Mouse (Mus musculus): ENCODE results near the gene Tns1. TPM values are rescaled to one million over a fixed set of nuclear protein-coding genes. Genes with fewer than 3 reads are reported as not detected.

The Tns1 gene
- polyA plus RNA-seq, 1 experiment from 2014 or later: 184 TPM

- Histone ChIP-seq H3K9me3 (ENCODE audit: low read length) (no peaks in the 10 kb centered on the region), H3K36me3 (ENCODE audit: insufficient read depth, low read length) (peaks cover 90% of the 10 kb centered on the region), H3K27me3 (replicated peaks; ENCODE audit: insufficient read depth, low read length) (no peaks in the 10 kb centered on the region), H3K4me2 (replicated peaks; ENCODE audit: low read depth, low read length) (no peak overlapping the region), H3K4me1 (ENCODE audit: insufficient read depth, low read depth, low read length) (peaks cover 4% of the 10 kb centered on the region; the same call in 1 of the 2 replicates), H3K4me3 (ENCODE audit: low read depth, low read length) (no peak overlapping the region), H3K9ac (replicated peaks; ENCODE audit: low read depth) (no peak overlapping the region), H3K27ac (ENCODE audit: low read length) (no peak overlapping the region)
- DNase-seq (ENCODE audit: low spot score) (no peak), ATAC-seq (no peak)
- TF ChIP-seq EP300 (IDR thresholded peaks at IDR 0.05): no peak
- no peak for TF ChIP-seq CTCF (IDR thresholded peaks at IDR 0.05)
- 88% methylated on average over 11 of the region's 11 CpGs for WGBS
These were observed 206.2 kb downstream of the Tns1 start for GRCm38 (mm10) chr1:73918001-73918400.

GRCm38 (mm10) chr1:73916298-73916697, 208.0 kb downstream of the Tns1 start:
- H3K4me2 ChIP-seq (replicated peaks; ENCODE audit: low read depth, low read length): no peak overlapping the region
- no peaks in the 10 kb centered on the region for H3K4me1 ChIP-seq (ENCODE audit: insufficient read depth, low read depth, low read length)
- 0 out of 2 replicates have a peak overlapping the region, but pooled peaks have one; percentile 5 for H3K27ac ChIP-seq (ENCODE audit: low read length)
- no peak overlapping the region for H3K4me3 ChIP-seq (ENCODE audit: low read depth, low read length)
- no peak for DNase-seq (ENCODE audit: low spot score)
- H3K36me3 ChIP-seq (ENCODE audit: insufficient read depth, low read length): peaks cover 79% of the 10 kb centered on the region
- 88% methylated on average over 1 of the region's 1 CpGs for WGBS
- no peaks in the 10 kb centered on the region for H3K27me3 ChIP-seq (replicated peaks; ENCODE audit: insufficient read depth, low read length)
- H3K9me3 ChIP-seq (ENCODE audit: low read length): no peaks in the 10 kb centered on the region
- ATAC-seq: no peak
- no peak overlapping the region for H3K9ac ChIP-seq (replicated peaks; ENCODE audit: low read depth)
- TF ChIP-seq CTCF (IDR thresholded peaks at IDR 0.05): no peak
- no peak for TF ChIP-seq EP300 (IDR thresholded peaks at IDR 0.05)

- Histone ChIP-seq H3K9ac (replicated peaks; ENCODE audit: low read depth) (no peak overlapping the region), H3K9me3 (ENCODE audit: low read length) (no peaks in the 10 kb centered on the region), H3K36me3 (ENCODE audit: insufficient read depth, low read length) (peaks cover 70% of the 10 kb centered on the region), H3K27ac (ENCODE audit: low read length) (0 out of 2 replicates have a peak overlapping the region, but pooled peaks have one; percentile 21), H3K4me3 (ENCODE audit: low read depth, low read length) (no peak overlapping the region), H3K4me1 (ENCODE audit: insufficient read depth, low read depth, low read length) (no peaks in the 10 kb centered on the region), H3K27me3 (replicated peaks; ENCODE audit: insufficient read depth, low read length) (no peaks in the 10 kb centered on the region), H3K4me2 (replicated peaks; ENCODE audit: low read depth, low read length) (no peak overlapping the region)
- ATAC-seq (no peak), DNase-seq (ENCODE audit: low spot score) (no peak)
- WGBS: 35% methylated on average over 8 of the region's 8 CpGs
- TF ChIP-seq EP300 (IDR thresholded peaks at IDR 0.05) (no peak), CTCF (IDR thresholded peaks at IDR 0.05) (no peak)
These were observed 208.8 kb downstream of the Tns1 start for GRCm38 (mm10) chr1:73915218-73916070.

- Histone ChIP-seq H3K4me3 (ENCODE audit: low read depth, low read length) (no peak overlapping the region), H3K36me3 (ENCODE audit: insufficient read depth, low read length) (peaks cover 57% of the 10 kb centered on the region), H3K4me1 (ENCODE audit: insufficient read depth, low read depth, low read length) (no peaks in the 10 kb centered on the region), H3K9me3 (ENCODE audit: low read length) (no peaks in the 10 kb centered on the region), H3K27me3 (replicated peaks; ENCODE audit: insufficient read depth, low read length) (no peaks in the 10 kb centered on the region), H3K4me2 (replicated peaks; ENCODE audit: low read depth, low read length) (no peak overlapping the region), H3K27ac (ENCODE audit: low read length) (peak overlapping the region; percentile 21; the same call in 1 of the 2 replicates), H3K9ac (replicated peaks; ENCODE audit: low read depth) (no peak overlapping the region)
- WGBS: 23% methylated on average over 6 of the region's 9 CpGs
- no peak for DNase-seq (ENCODE audit: low spot score)
- ATAC-seq: peak; percentile 21; the same call in 1 of the 2 replicates
- TF ChIP-seq EP300 (IDR thresholded peaks at IDR 0.05): no peak
These were observed 210.2 kb downstream of the Tns1 start for GRCm38 (mm10) chr1:73914076-73914475.

- H3K9me3 ChIP-seq (ENCODE audit: low read length): no peaks in the 10 kb centered on the region
- H3K4me3 ChIP-seq (ENCODE audit: low read depth, low read length): no peak overlapping the region
- no peaks in the 10 kb centered on the region for H3K4me1 ChIP-seq (ENCODE audit: insufficient read depth, low read depth, low read length)
- peaks cover 49% of the 10 kb centered on the region for H3K36me3 ChIP-seq (ENCODE audit: insufficient read depth, low read length)
- WGBS: 68% methylated on average over 19 of the region's 19 CpGs
- TF ChIP-seq EP300 (IDR thresholded peaks at IDR 0.05) (no peak), CTCF (IDR thresholded peaks at IDR 0.05) (no peak)
- DNase-seq (ENCODE audit: low spot score) (no peak), ATAC-seq (peak; percentile 5; the same call in 1 of the 2 replicates)
- H3K27me3 ChIP-seq (replicated peaks; ENCODE audit: insufficient read depth, low read length): no peaks in the 10 kb centered on the region
- H3K4me2 ChIP-seq (replicated peaks; ENCODE audit: low read depth, low read length): no peak overlapping the region
- H3K9ac ChIP-seq (replicated peaks; ENCODE audit: low read depth): no peak overlapping the region
- H3K27ac ChIP-seq (ENCODE audit: low read length): no peak overlapping the region
These were observed 210.9 kb downstream of the Tns1 start for GRCm38 (mm10) chr1:73913071-73914005.

- H3K4me1 ChIP-seq (ENCODE audit: insufficient read depth, low read depth, low read length): no peaks in the 10 kb centered on the region
- H3K27me3 ChIP-seq (replicated peaks; ENCODE audit: insufficient read depth, low read length): no peaks in the 10 kb centered on the region
- no peak overlapping the region for H3K27ac ChIP-seq (ENCODE audit: low read length)
- DNase-seq (ENCODE audit: low spot score) (no peak), ATAC-seq (no peak)
- H3K9me3 ChIP-seq (ENCODE audit: low read length): no peaks in the 10 kb centered on the region
- WGBS: 84% methylated on average over 10 of the region's 10 CpGs
- no peak overlapping the region for H3K4me2 ChIP-seq (replicated peaks; ENCODE audit: low read depth, low read length)
- TF ChIP-seq CTCF (IDR thresholded peaks at IDR 0.05) (no peak), EP300 (IDR thresholded peaks at IDR 0.05) (no peak)
- no peak overlapping the region for H3K9ac ChIP-seq (replicated peaks; ENCODE audit: low read depth)
- peaks cover 41% of the 10 kb centered on the region for H3K36me3 ChIP-seq (ENCODE audit: insufficient read depth, low read length)
- no peak overlapping the region for H3K4me3 ChIP-seq (ENCODE audit: low read depth, low read length)
These were observed 211.8 kb downstream of the Tns1 start for GRCm38 (mm10) chr1:73912466-73912865.

Data from lung, postnatal 0 days (tissue).